Mouse (Mus musculus) kidney, adult 2 months (tissue): ENCODE data around the gene Nav3.

Source experiments
- CTCF ChIP-seq: fragments of 200-500 bp; conservative IDR thresholded peaks from 2 replicates; pipeline ENCODE4 v1.5.1; 2011; ENCODE audit warnings: low read depth, mild to moderate bottlenecking, control low read depth, low read length, moderate library complexity, mixed read lengths; ENCODE audit not compliant: insufficient read depth, insufficient read length
- POLR2A ChIP-seq: fragments of 200-500 bp; IDR thresholded peaks from one replicate; pipeline ENCODE4 v1.6.1; 2011; ENCODE audit warnings: low read depth, low read length, control low read depth

- TF ChIP-seq POLR2A (no peak), CTCF (no peak)
These were observed 548.8 kb downstream of the Nav3 start for GRCm38 (mm10) chr10:109907206-109907605.
